Mouse (Mus musculus): ENCODE data around the gene Clrn2.

GRCm38 (mm10) chr5:45481125-45481524 lies 27.6 kb downstream of the Clrn2 start:
- TF ChIP-seq CTCF (IDR thresholded peaks at IDR 0.05; ENCODE audit: extremely low read depth, insufficient read length, insufficient replicate concordance, low read depth, low read length) (no peak), POLR2A (IDR thresholded peaks at IDR 0.05; ENCODE audit: low read depth, low read length) (no peak)
